Comparison of ENCODE assay signal across 27 mouse cellular contexts in the genomic region with DNA sequence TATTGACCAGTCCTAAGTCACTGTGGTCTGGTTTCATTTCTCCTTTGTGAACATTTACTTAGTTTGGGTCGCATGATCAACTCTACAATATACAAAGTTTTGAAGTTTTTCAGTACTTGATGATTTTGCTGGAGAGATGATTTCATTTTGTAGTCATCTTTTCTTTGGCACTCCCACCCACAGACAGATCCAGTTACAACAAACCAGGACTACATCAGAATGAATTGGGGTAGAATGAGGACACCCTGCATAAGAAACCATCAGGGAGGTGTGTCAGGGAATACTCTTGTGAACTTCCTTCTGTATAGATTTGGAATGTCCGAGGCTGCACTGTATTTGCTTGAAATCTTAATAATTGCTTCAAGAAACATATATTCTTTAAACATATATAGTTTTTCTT.
"Had no signal": no experiment of that assay in that cellular context is flagged by ENCODE, and none has a peak within 500 bp of the region (broad histone marks: within the 10 kb centered on the region; RNA-seq: fewer than 3 reads in every experiment).

No protein-coding gene starts in this region.

- H3K27ac ChIP-seq: heart, adult 2 months; heart, embryonic 13.5 days; heart, embryonic 15.5 days; hindbrain, embryonic 13.5 days; hindbrain, embryonic 15.5 days; intestine, embryonic 15.5 days; left cerebral cortex, adult 2 months; limb, embryonic 10.5 days; limb, embryonic 12.5 days; liver, embryonic 13.5 days had no signal

- H3K36me3 ChIP-seq: heart, embryonic 13.5 days; heart, embryonic 15.5 days; hindbrain, embryonic 13.5 days; hindbrain, embryonic 15.5 days; intestine, embryonic 15.5 days; limb, embryonic 10.5 days; limb, embryonic 12.5 days; liver, embryonic 13.5 days had no signal

- DNase-seq: gastrocnemius, postnatal 14 days; gastrocnemius, postnatal 36 days; heart, adult 11 months; heart, adult 2 months; heart, postnatal 14 days; heart, postnatal 36 days; kidney, adult 18-20 months; kidney, adult 8-10 months; kidney, postnatal 10 days; kidney, postnatal 25 days; kidney, postnatal 4 days; layer of hippocampus, adult 9-11 months; layer of hippocampus, postnatal 36 days; liver; liver, embryonic 13.5 days had no signal

- H3K9ac ChIP-seq: heart, embryonic 13.5 days; heart, embryonic 15.5 days; hindbrain, embryonic 13.5 days; hindbrain, embryonic 15.5 days; intestine, embryonic 15.5 days; limb, embryonic 12.5 days; liver, embryonic 13.5 days had no signal

- H3K4me3 ChIP-seq: heart, adult 2 months; heart, embryonic 13.5 days; heart, embryonic 15.5 days; hindbrain, embryonic 13.5 days; hindbrain, embryonic 15.5 days; intestine, embryonic 15.5 days; left cerebral cortex, adult 2 months; limb, embryonic 10.5 days; limb, embryonic 12.5 days; liver, embryonic 13.5 days had no signal

- H3K4me2 ChIP-seq: heart, embryonic 11.5 days; heart, embryonic 13.5 days; heart, embryonic 15.5 days; hindbrain, embryonic 13.5 days; hindbrain, embryonic 15.5 days; intestine, embryonic 15.5 days; limb, embryonic 12.5 days; liver, embryonic 11.5 days; liver, embryonic 13.5 days had no signal

- H3K9me3 ChIP-seq: heart, embryonic 13.5 days; heart, embryonic 15.5 days; hindbrain, embryonic 13.5 days; hindbrain, embryonic 15.5 days; intestine, embryonic 15.5 days; limb, embryonic 10.5 days; limb, embryonic 12.5 days; liver, embryonic 13.5 days had no signal

- H3K4me1 ChIP-seq: heart, embryonic 13.5 days; heart, embryonic 15.5 days; hindbrain, embryonic 13.5 days; hindbrain, embryonic 15.5 days; intestine, embryonic 15.5 days; limb, embryonic 10.5 days; limb, embryonic 12.5 days; liver, embryonic 13.5 days had no signal

- ATAC-seq: inflammation-experienced regulatory T-cells, adult 6 months; intestine, embryonic 15.5 days; intestine, postnatal 0 days had no signal

- H3K27me3 ChIP-seq: heart, embryonic 13.5 days; heart, embryonic 15.5 days; hindbrain, embryonic 13.5 days; hindbrain, embryonic 15.5 days; intestine, embryonic 15.5 days; limb, embryonic 12.5 days; liver, embryonic 13.5 days had no signal
